Mouse (Mus musculus): ENCODE measurements around the gene Cib4. TPM values are rescaled to one million over a fixed set of nuclear protein-coding genes. Genes with fewer than 3 reads are reported as not detected.

The Cib4 gene
- polyA plus RNA-seq (2015; fragmentation: Nextera tagmentation; extraction: Ambion mirVana): not detected in 2 replicates

DNA sequence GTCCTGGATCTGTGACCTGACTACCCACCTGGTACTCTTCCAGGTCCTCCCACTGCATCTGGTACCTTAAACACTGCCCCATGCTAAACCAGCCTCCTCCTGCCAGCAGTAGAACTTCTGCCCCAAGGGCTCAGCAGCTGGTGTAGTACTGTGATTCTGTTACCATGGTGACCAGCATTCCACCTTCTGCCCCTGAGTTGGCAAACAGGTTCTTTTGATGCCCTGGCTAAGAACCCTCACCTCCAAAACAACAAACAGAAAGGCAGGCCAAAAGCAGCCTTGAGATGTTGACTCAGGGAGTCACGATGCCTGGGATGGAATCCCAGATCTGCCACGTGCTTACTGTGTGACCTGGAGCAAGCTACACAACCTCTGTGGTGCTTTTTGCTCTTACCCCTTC lies at the start of gene Cib4:
Gene Cib4 (minus strand): TSS at position 139 of the 400 bp plus-strand sequence.
- 37% methylated on average over 2 of the region's 2 CpGs for WGBS
- no peak within 1 kb of the TSS for H3K9ac ChIP-seq (replicated peaks; ENCODE audit: low read length)
- H3K4me3 ChIP-seq (ENCODE audit: low read length): no peak within 1 kb of the TSS
- H3K27me3 ChIP-seq (ENCODE audit: insufficient read depth, low read length): no peaks in the 10 kb centered on the region
- H3K36me3 ChIP-seq (ENCODE audit: insufficient read depth, low read length): no peaks in the 10 kb centered on the region
- no peak within 1 kb of the TSS for H3K4me2 ChIP-seq (replicated peaks; ENCODE audit: low read depth, low read length)
- no peak for ATAC-seq (ENCODE audit: low FRiP score, low TSS enrichment)
- H3K27ac ChIP-seq (ENCODE audit: low read length): no peak within 1 kb of the TSS
- H3K4me1 ChIP-seq (ENCODE audit: insufficient read depth, low read length): no peaks in the 10 kb centered on the region
- no peaks in the 10 kb centered on the region for H3K9me3 ChIP-seq (ENCODE audit: low read length)

DNA sequence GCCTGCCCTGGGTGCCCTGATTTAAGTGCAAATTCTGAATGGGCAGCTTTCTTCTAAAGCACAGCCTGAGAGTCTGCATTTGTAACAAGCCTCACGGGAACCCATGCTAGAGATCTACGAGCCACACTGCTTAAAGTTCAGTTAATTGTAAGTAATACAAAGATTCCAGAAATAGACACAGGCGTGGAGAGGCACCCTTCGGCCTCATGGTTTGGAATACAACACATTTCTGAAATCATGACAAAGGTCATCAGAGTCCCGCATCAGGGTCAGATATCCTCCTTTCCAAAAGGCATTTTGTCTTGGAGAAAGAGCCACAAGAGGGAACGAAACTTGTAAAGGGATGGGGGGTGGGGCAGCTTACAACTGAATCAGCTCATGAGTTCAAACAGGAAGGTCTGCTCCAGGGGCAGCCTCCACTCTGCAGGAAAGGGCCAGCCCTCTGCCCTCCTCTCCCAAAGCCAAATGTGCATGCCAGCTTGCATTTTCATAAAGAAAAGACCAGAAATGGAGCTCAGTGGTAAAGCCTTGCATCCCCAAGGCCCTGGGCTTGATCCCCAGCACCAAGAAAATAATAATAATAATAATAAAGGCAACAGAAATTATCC lies 49.4 kb upstream of the Cib4 start:
- no peak for ATAC-seq (ENCODE audit: low FRiP score, low TSS enrichment)
- H3K9me3 ChIP-seq (ENCODE audit: low read length): no peaks in the 10 kb centered on the region
- H3K4me2 ChIP-seq (replicated peaks; ENCODE audit: low read depth, low read length): no peak overlapping the region
- peaks cover 6% of the 10 kb centered on the region for H3K27me3 ChIP-seq (ENCODE audit: insufficient read depth, low read length)
- no peak overlapping the region for H3K4me3 ChIP-seq (ENCODE audit: low read length)
- no peak overlapping the region for H3K9ac ChIP-seq (replicated peaks; ENCODE audit: low read length)
- H3K4me1 ChIP-seq (ENCODE audit: insufficient read depth, low read length): no peaks in the 10 kb centered on the region
- H3K36me3 ChIP-seq (ENCODE audit: insufficient read depth, low read length): no peaks in the 10 kb centered on the region
- H3K27ac ChIP-seq (ENCODE audit: low read length): no peak overlapping the region
- 55% methylated on average over 6 of the region's 6 CpGs for WGBS

DNA sequence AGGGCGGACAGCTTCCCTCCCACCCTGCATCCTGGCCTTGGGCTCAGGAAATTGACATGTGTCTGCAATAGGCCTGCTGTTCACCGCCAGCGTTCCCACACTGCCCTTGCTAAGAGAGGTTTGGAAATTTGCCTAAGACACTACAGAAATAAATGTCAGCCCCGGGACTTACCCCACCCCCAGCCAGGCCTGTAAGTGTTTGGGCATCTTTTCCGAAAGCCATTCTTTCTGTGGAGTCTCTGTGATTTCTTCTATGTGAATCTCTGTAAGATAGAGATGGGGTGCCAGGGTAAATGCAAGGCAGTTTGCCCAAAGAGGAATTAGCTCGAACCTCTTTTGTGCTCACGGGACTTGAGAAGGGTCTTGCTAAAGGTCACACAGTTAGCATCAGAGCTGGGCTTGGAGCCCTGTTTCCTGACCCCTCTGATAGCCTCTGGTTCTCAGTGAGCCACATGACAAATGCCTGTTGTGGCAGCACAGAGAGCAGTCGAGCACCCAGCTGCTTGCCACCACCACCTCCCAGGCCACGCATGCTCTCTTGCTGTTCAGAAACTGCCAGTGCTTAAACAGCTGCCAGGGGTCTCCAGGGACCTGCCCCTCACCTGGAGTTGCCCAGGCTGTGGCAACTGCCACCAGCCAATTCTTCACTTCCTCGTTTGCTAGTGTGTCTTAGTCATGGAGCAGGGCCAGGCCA lies 48.3 kb upstream of the Cib4 start:
- Histone ChIP-seq H3K4me1 (ENCODE audit: insufficient read depth, low read length) (peaks cover 3% of the 10 kb centered on the region), H3K27me3 (ENCODE audit: insufficient read depth, low read length) (peaks cover 16% of the 10 kb centered on the region), H3K9me3 (ENCODE audit: low read length) (no peaks in the 10 kb centered on the region), H3K4me2 (replicated peaks; ENCODE audit: low read depth, low read length) (no peak overlapping the region), H3K9ac (replicated peaks; ENCODE audit: low read length) (no peak overlapping the region), H3K36me3 (ENCODE audit: insufficient read depth, low read length) (no peaks in the 10 kb centered on the region), H3K27ac (ENCODE audit: low read length) (no peak overlapping the region), H3K4me3 (ENCODE audit: low read length) (no peak overlapping the region)
- no peak for ATAC-seq (ENCODE audit: low FRiP score, low TSS enrichment)
- 33% methylated on average over 10 of the region's 10 CpGs for WGBS

DNA sequence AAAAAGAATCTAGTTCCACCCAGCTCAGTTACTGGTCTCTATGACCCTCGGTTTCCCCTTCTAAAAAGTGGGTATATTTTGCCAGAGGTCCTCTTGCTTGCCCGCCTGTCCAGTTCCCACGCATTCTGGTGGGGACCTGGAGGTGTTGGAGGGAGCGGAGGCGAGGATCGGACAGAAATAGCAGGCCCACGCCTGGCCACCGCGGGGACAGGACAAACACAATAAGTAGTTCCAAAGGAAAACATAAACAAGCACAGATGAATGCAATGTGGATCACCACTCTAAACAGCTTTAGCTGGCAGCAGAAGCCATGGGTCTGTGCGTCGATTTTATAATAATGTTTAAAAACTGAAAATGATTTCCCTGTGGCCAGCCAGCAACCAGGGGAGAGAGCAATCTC lies 47.7 kb upstream of the Cib4 start:
- Histone ChIP-seq H3K4me1 (ENCODE audit: insufficient read depth, low read length) (peaks cover 9% of the 10 kb centered on the region), H3K27ac (ENCODE audit: low read length) (no peak overlapping the region), H3K27me3 (ENCODE audit: insufficient read depth, low read length) (peaks cover 22% of the 10 kb centered on the region), H3K4me3 (ENCODE audit: low read length) (no peak overlapping the region), H3K9me3 (ENCODE audit: low read length) (no peaks in the 10 kb centered on the region), H3K4me2 (replicated peaks; ENCODE audit: low read depth, low read length) (no peak overlapping the region), H3K36me3 (ENCODE audit: insufficient read depth, low read length) (no peaks in the 10 kb centered on the region), H3K9ac (replicated peaks; ENCODE audit: low read length) (no peak overlapping the region)
- 80% methylated on average over 11 of the region's 11 CpGs for WGBS
- no peak for ATAC-seq (ENCODE audit: low FRiP score, low TSS enrichment)

DNA sequence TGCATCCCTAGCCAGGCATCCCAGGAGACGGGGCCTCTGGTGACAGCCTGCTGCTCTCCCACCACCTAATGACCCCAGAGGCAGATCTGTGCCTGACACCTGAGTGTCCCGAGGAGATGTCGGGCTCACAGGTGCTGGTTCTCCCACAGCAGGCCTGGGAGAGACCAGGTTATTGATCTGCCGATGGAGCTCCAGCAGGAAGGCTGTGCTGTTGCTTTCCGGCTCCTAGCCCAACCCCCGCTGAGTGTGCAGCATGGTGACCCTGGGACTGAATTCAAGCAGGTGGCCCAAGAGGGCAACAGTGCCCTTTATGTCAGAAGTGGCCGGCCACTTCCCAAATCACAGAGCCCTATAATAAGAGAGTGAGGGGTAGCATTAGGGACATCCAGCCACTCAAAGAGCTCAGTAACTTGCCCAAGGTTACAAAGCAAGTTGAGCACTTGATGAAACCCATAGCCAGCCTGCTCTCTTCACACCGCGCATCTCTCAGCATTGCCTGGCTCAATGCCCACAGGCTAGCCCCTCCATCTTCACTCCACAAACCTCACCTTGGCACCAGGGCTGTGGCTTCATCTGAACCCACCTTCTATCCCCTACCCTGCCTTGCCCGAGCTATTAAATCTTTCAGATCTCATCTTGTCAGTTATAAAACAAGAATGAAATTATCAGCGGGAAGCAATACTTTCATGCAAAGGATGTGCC lies 46.8 kb upstream of the Cib4 start:
- WGBS: 77% methylated on average over 11 of the region's 11 CpGs
- Histone ChIP-seq H3K9ac (replicated peaks; ENCODE audit: low read length) (no peak overlapping the region), H3K36me3 (ENCODE audit: insufficient read depth, low read length) (no peaks in the 10 kb centered on the region), H3K4me1 (ENCODE audit: insufficient read depth, low read length) (peaks cover 12% of the 10 kb centered on the region), H3K4me2 (replicated peaks; ENCODE audit: low read depth, low read length) (no peak overlapping the region), H3K4me3 (ENCODE audit: low read length) (no peak overlapping the region), H3K27ac (ENCODE audit: low read length) (no peak overlapping the region), H3K27me3 (ENCODE audit: insufficient read depth, low read length) (peaks cover 26% of the 10 kb centered on the region), H3K9me3 (ENCODE audit: low read length) (no peaks in the 10 kb centered on the region)
- no peak for ATAC-seq (ENCODE audit: low FRiP score, low TSS enrichment)

DNA sequence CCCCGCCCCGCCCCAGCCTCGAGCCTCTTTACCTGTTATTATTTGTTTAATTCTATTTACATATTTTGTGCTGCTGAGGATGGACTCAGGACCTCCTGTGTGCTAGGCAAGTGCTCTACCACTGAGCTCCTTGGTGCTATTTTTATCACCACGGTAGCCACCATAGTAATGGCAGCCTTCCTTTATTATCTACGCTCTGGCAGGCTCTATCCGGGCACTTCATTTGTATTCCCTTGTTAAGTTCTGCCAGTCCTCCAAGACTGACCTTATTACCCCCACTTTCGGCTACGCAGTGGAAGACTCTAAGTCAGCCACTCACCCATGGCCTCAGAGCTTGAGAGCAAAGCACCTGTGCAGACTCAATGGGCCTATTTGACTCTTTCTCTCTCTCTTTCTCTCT lies 46.1 kb upstream of the Cib4 start:
- H3K9ac ChIP-seq (replicated peaks; ENCODE audit: low read length): no peak overlapping the region
- peaks cover 30% of the 10 kb centered on the region for H3K27me3 ChIP-seq (ENCODE audit: insufficient read depth, low read length)
- no peak overlapping the region for H3K27ac ChIP-seq (ENCODE audit: low read length)
- 79% methylated on average over 8 of the region's 8 CpGs for WGBS
- ATAC-seq (ENCODE audit: low FRiP score, low TSS enrichment): no peak
- no peak overlapping the region for H3K4me3 ChIP-seq (ENCODE audit: low read length)
- H3K4me2 ChIP-seq (replicated peaks; ENCODE audit: low read depth, low read length): no peak overlapping the region
- H3K36me3 ChIP-seq (ENCODE audit: insufficient read depth, low read length): no peaks in the 10 kb centered on the region
- H3K9me3 ChIP-seq (ENCODE audit: low read length): no peaks in the 10 kb centered on the region
- H3K4me1 ChIP-seq (ENCODE audit: insufficient read depth, low read length): peaks cover 12% of the 10 kb centered on the region

DNA sequence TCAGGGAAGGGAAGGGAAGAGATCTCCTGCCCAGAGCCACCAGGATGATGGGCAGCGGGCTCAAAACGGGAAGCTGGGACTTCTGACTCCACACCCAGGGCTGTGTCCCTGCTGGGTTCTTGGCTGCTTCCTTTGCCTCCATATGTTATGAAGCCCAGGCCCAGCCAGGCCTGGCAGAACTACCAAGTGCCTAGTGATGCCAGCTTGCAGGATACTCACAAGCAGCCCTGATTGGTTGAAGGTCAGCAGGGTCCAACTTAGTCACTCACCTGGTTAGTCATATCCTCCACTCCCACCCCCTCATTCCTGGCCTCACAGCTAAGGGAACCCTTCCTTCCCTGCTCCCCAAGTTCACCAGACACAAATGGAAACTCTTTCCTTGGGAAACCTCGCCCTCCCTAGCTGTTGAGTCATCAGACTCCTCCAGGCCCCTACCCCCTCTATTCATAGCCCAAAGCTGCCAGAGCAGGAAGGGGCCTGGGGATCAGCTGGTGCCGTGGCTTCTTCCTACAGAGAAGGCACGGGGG lies 45.6 kb upstream of the Cib4 start:
- Histone ChIP-seq H3K9me3 (ENCODE audit: low read length) (no peaks in the 10 kb centered on the region), H3K27me3 (ENCODE audit: insufficient read depth, low read length) (peaks cover 30% of the 10 kb centered on the region), H3K36me3 (ENCODE audit: insufficient read depth, low read length) (no peaks in the 10 kb centered on the region), H3K9ac (replicated peaks; ENCODE audit: low read length) (no peak overlapping the region), H3K27ac (ENCODE audit: low read length) (no peak overlapping the region), H3K4me2 (replicated peaks; ENCODE audit: low read depth, low read length) (no peak overlapping the region), H3K4me1 (ENCODE audit: insufficient read depth, low read length) (peaks cover 12% of the 10 kb centered on the region), H3K4me3 (ENCODE audit: low read length) (no peak overlapping the region)
- 80% methylated on average over 5 of the region's 5 CpGs for WGBS
- ATAC-seq (ENCODE audit: low FRiP score, low TSS enrichment): no peak

DNA sequence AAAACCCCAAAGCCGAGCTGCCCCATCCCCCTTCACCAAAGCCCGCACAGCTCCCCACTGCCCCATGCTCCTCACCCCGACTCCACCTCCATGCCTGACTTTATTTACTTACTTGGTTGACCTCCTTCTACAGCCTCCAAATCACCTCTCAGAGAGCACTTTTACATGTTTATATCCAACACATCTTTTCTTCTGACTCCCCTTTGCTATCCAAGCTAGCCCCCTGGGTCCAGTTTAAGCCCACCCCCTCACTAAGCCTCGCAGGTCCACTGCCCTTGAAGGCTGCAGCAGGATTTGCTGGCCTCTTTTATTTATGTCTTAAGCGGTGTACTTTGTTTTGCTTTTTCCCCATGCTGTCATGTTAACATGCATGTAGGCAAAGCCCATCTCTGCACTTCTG lies 44.6 kb upstream of the Cib4 start:
- Histone ChIP-seq H3K9ac (replicated peaks; ENCODE audit: low read length) (no peak overlapping the region), H3K27me3 (ENCODE audit: insufficient read depth, low read length) (peaks cover 33% of the 10 kb centered on the region), H3K4me3 (ENCODE audit: low read length) (no peak overlapping the region), H3K36me3 (ENCODE audit: insufficient read depth, low read length) (no peaks in the 10 kb centered on the region), H3K27ac (ENCODE audit: low read length) (no peak overlapping the region), H3K4me2 (replicated peaks; ENCODE audit: low read depth, low read length) (no peak overlapping the region), H3K9me3 (ENCODE audit: low read length) (no peaks in the 10 kb centered on the region), H3K4me1 (ENCODE audit: insufficient read depth, low read length) (peaks cover 12% of the 10 kb centered on the region)
- WGBS: 60% methylated on average over 5 of the region's 5 CpGs
- no peak for ATAC-seq (ENCODE audit: low FRiP score, low TSS enrichment)

DNA sequence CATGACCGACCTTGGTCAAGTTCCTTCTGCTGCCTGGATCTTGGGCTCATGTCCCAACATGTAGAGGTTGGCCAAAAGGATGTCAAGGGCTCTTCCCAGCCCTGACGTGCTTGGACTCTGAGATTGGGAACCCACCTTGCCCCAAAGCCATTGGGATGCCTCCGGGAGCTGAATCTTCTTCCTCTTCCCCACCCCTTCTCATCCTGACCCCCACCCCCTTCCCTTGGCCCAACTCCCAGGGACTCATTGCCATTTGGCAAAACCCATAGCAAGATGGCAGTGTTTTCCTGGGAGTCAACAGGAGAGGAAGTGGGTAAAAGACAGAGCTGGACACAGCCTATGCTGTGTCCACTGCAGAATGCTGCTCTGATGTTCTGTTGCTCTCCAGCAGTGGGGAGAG lies 43.9 kb upstream of the Cib4 start:
- ATAC-seq (ENCODE audit: low FRiP score, low TSS enrichment): no peak
- Histone ChIP-seq H3K4me2 (replicated peaks; ENCODE audit: low read depth, low read length) (no peak overlapping the region), H3K27me3 (ENCODE audit: insufficient read depth, low read length) (peaks cover 33% of the 10 kb centered on the region), H3K9ac (replicated peaks; ENCODE audit: low read length) (no peak overlapping the region), H3K9me3 (ENCODE audit: low read length) (no peaks in the 10 kb centered on the region), H3K4me1 (ENCODE audit: insufficient read depth, low read length) (peaks cover 12% of the 10 kb centered on the region), H3K4me3 (ENCODE audit: low read length) (no peak overlapping the region), H3K27ac (ENCODE audit: low read length) (no peak overlapping the region), H3K36me3 (ENCODE audit: insufficient read depth, low read length) (no peaks in the 10 kb centered on the region)
- 67% methylated on average over 3 of the region's 3 CpGs for WGBS

DNA sequence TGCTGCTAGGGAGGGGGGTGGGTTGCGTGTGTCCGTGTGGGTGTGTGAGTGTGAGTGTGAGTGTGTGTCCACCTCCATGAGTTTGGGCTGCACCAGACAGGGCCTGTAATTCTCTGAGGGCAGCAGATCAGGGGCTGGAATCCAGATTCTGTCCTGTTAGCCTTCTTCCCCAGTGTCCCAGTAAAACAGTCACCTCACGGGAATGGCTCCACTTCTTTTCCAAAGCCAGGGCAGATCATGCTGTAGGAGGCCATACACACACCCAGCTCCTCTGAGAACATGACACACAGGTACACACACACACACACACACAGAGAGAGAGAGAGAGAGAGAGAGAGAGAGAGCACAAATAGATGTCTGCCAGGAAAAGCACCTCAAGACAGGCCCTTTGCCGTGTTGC lies 43.4 kb upstream of the Cib4 start:
- no peak overlapping the region for H3K9ac ChIP-seq (replicated peaks; ENCODE audit: low read length)
- H3K36me3 ChIP-seq (ENCODE audit: insufficient read depth, low read length): no peaks in the 10 kb centered on the region
- peaks cover 12% of the 10 kb centered on the region for H3K4me1 ChIP-seq (ENCODE audit: insufficient read depth, low read length)
- peaks cover 33% of the 10 kb centered on the region for H3K27me3 ChIP-seq (ENCODE audit: insufficient read depth, low read length)
- no peaks in the 10 kb centered on the region for H3K9me3 ChIP-seq (ENCODE audit: low read length)
- H3K4me2 ChIP-seq (replicated peaks; ENCODE audit: low read depth, low read length): peak overlapping the region; percentile 84
- WGBS: 43% methylated on average over 4 of the region's 4 CpGs
- ATAC-seq (ENCODE audit: low FRiP score, low TSS enrichment): no peak
- H3K4me3 ChIP-seq (ENCODE audit: low read length): peak overlapping the region; percentile 48; the same call in 1 of the 2 replicates
- no peak overlapping the region for H3K27ac ChIP-seq (ENCODE audit: low read length)

Data from kidney, embryonic 16.5 days (tissue).